Mouse (Mus musculus) heart, postnatal 0 days (tissue): ENCODE measurements around the gene Ablim1.

Experiments
- CTCF ChIP-seq: IDR thresholded peaks from 2 replicates; pipeline ENCODE4 v1.5.1; 2016; ENCODE audit warnings: antibody characterized with exemption, control low read depth, low read depth
- EP300 ChIP-seq: IDR thresholded peaks from 2 replicates; pipeline ENCODE4 v1.6.1; 2016; ENCODE audit warnings: antibody characterized with exemption, low read depth

DNA sequence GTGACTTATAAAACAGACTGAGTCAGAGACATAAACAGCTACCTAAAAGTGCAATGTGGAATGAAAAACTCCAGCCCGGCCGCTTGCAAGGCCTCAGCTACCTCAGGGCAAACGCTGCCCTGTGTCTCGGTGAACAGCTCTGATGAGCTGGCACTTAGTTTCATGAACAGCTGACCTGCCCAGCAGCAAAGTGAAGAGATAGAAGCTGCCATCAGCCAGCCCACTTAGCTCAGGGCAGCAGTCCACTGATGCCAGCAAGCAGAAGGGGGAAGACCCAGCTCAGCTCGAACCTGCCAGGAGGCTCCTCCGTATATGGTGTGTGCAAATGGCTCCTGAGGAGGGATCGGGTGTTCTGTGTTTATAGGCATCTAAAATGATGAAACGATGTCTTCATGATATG is 67.5 kb downstream of the Ablim1 start:
- TF ChIP-seq CTCF (no peak), EP300 (no peak)
